ENCODE assay signal across 8 mouse cellular contexts in the genomic region with DNA sequence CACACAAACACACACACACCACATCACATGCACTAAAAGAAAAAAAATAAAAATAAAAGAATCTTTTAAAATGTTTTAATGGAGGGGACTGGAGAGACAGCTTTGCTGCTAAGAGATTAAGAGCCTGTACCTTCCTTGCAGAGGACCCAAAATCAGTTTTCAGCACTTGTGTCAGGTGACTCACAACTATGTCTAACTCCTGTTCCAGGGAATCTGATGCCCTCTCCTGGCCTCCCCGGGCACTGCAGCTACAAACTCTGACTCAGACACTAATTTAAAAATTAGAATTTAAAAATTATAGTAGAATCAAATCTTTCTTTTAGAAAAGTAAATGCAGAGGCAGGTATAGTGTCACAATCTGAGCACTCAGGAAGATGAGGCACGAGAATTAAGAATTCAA. TPM values are rescaled to one million over a fixed set of nuclear protein-coding genes. Genes with fewer than 3 reads are reported as not detected.
DNase-seq lines count a peak whose midpoint lies in the region; ATAC-seq lines count a peak whose summit lies in the region.

No protein-coding gene starts in this region.

- no peaks in the 10 kb centered on the region for H3K9me3 ChIP-seq in forebrain, embryonic 14.5 days (replicated peaks; ENCODE audit: control insufficient read depth, low read length)
- H3K9me3 ChIP-seq in midbrain, embryonic 14.5 days (ENCODE audit: control insufficient read depth, low read length), result no peaks in the 10 kb centered on the region

- peak; percentile 77 for ATAC-seq in megakaryocyte progenitor cell, adult 5-6 weeks (replicated peaks; ENCODE audit: poor library complexity)
- no peak for ATAC-seq in forebrain, embryonic 14.5 days
- no peak for ATAC-seq in midbrain, embryonic 14.5 days (ENCODE audit: low FRiP score, low TSS enrichment)

- no peak overlapping the region for H3K4me2 ChIP-seq in forebrain, embryonic 14.5 days (ENCODE audit: low read length)
- H3K4me2 ChIP-seq in midbrain, embryonic 14.5 days (ENCODE audit: low read length), result no peak overlapping the region

- H3K27ac ChIP-seq in forebrain, embryonic 14.5 days (ENCODE audit: low read depth, low read length), result no peak overlapping the region
- no peak overlapping the region for H3K27ac ChIP-seq in midbrain, embryonic 14.5 days (replicated peaks; ENCODE audit: low read depth, low read length)

- peak; percentile 20 for DNase-seq in gastrocnemius, postnatal 14 days
- no peak for DNase-seq in gastrocnemius, adult 8-10 months (ENCODE audit: low spot score in 2 of 2)
- DNase-seq in spleen, postnatal 10 days (ENCODE audit: low spot score in 2 of 2), result peak; percentile 24 to 66
- no peak for DNase-seq in spleen, postnatal 36 days (ENCODE audit: low spot score in 2 of 2)
- peak; percentile 12 for DNase-seq in c-Kit-positive CD71-positive TER-119-positive erythroid progenitor cells, embryonic 14.5 days (ENCODE audit: low spot score)
- no peak for DNase-seq in forebrain, embryonic 14.5 days (ENCODE audit: low spot score)
- no peak for DNase-seq in midbrain, embryonic 14.5 days

- 89% methylated on average over 2 of the region's 2 CpGs for WGBS in forebrain, embryonic 14.5 days
- 95% methylated on average over 2 of the region's 2 CpGs for WGBS in midbrain, embryonic 14.5 days

- peaks cover 25% of the 10 kb centered on the region for H3K36me3 ChIP-seq in forebrain, embryonic 14.5 days (ENCODE audit: control insufficient read depth, insufficient read depth, low read length)
- peaks cover 24% of the 10 kb centered on the region for H3K36me3 ChIP-seq in midbrain, embryonic 14.5 days (ENCODE audit: control insufficient read depth, insufficient read depth, low read length)

- H3K9ac ChIP-seq in forebrain, embryonic 14.5 days (ENCODE audit: low read length), result no peak overlapping the region
- no peak overlapping the region for H3K9ac ChIP-seq in midbrain, embryonic 14.5 days (replicated peaks; ENCODE audit: low read length)

- no peaks in the 10 kb centered on the region for H3K4me1 ChIP-seq in forebrain, embryonic 14.5 days (ENCODE audit: control insufficient read depth, insufficient read depth, low read length)
- no peaks in the 10 kb centered on the region for H3K4me1 ChIP-seq in midbrain, embryonic 14.5 days (ENCODE audit: control insufficient read depth, insufficient read depth, low read length)

- no peaks in the 10 kb centered on the region for H3K27me3 ChIP-seq in forebrain, embryonic 14.5 days (replicated peaks; ENCODE audit: control insufficient read depth, insufficient read depth, low read length)
- no peaks in the 10 kb centered on the region for H3K27me3 ChIP-seq in midbrain, embryonic 14.5 days (ENCODE audit: control insufficient read depth, insufficient read depth, low read length)

- intact Hi-C loops in gastrocnemius, postnatal 14 days (cut with DNase I; ENCODE audit: low total_unique reads), result loop anchor here (10.0 kb wide), 1 partner anchor 328 kb away; no protein-coding TSS in a partner anchor

- no peak overlapping the region for H3K4me3 ChIP-seq in forebrain, embryonic 14.5 days (ENCODE audit: low read depth, low read length)
- H3K4me3 ChIP-seq in midbrain, embryonic 14.5 days (replicated peaks; ENCODE audit: low read depth, low read length), result no peak overlapping the region

RNA-seq across cellular contexts. Expression of a gene that starts 51.8 kb away (rescaled TPM):
- total RNA-seq in gastrocnemius, postnatal 14 days (2021), result 10 to 100 TPM; 17.2 to 22.1 TPM
- total RNA-seq in gastrocnemius, adult 8-10 months (2022), result 10 to 100 TPM; 17.0 to 19.5 (median 17.7) TPM
- 10.3 and 22.1 TPM in 2 replicates for total RNA-seq in megakaryocyte progenitor cell, adult 5-6 weeks (2015)
- total RNA-seq in megakaryocyte progenitor cell, adult 5-6 weeks (2017), result 11.3 and 16.7 TPM in 2 replicates
- polyA plus RNA-seq in forebrain, embryonic 14.5 days (2014; fragmentation: Nextera tagmentation; extraction: Ambion mirVana), result 37.1 and 37.9 TPM in 2 replicates
- polyA plus RNA-seq in midbrain, embryonic 14.5 days (2014; fragmentation: Nextera tagmentation; extraction: Ambion mirVana), result 35.4 and 41.6 TPM in 2 replicates

RNA-seq across cellular contexts. Expression of a gene that starts 52.0 kb away (rescaled TPM):
- total RNA-seq in gastrocnemius, postnatal 14 days (2021), result under 1 TPM in 1 of 2 experiments, not detected in 1; 0.41 TPM
- total RNA-seq in gastrocnemius, adult 8-10 months (2022), result under 1 TPM in 2 of 4 experiments, not detected in 2; 0.65 to 0.99 TPM
- 0.32 and 0.69 TPM in 2 replicates for total RNA-seq in megakaryocyte progenitor cell, adult 5-6 weeks (2015)
- 0.47 TPM in 1 of 2 replicates, not detected in the other for total RNA-seq in megakaryocyte progenitor cell, adult 5-6 weeks (2017)
- 0.99 and 1.5 TPM in 2 replicates for polyA plus RNA-seq in forebrain, embryonic 14.5 days (2014; fragmentation: Nextera tagmentation; extraction: Ambion mirVana)
- 1.5 and 1.6 TPM in 2 replicates for polyA plus RNA-seq in midbrain, embryonic 14.5 days (2014; fragmentation: Nextera tagmentation; extraction: Ambion mirVana)

RNA-seq across cellular contexts. Expression of a gene that starts 59.7 kb away (rescaled TPM):
- under 1 TPM; 0.66 to 0.86 TPM for total RNA-seq in gastrocnemius, postnatal 14 days (2021)
- total RNA-seq in gastrocnemius, adult 8-10 months (2022), result 1 to 10 TPM in 2 of 4 experiments, under 1 TPM in 2; 0.24 to 1.3 (median 1.0) TPM
- 1.6 and 2.1 TPM in 2 replicates for total RNA-seq in megakaryocyte progenitor cell, adult 5-6 weeks (2015)
- total RNA-seq in megakaryocyte progenitor cell, adult 5-6 weeks (2017), result 1.3 and 2.5 TPM in 2 replicates
- 3.2 and 3.7 TPM in 2 replicates for polyA plus RNA-seq in forebrain, embryonic 14.5 days (2014; fragmentation: Nextera tagmentation; extraction: Ambion mirVana)
- 3.9 and 5.6 TPM in 2 replicates for polyA plus RNA-seq in midbrain, embryonic 14.5 days (2014; fragmentation: Nextera tagmentation; extraction: Ambion mirVana)

Comparison
In these comparisons a context has a peak if more than half of its experiments do, and no peak if none do; other contexts are left out.
1. DNase-seq: peak in gastrocnemius, postnatal 14 days (single experiment), spleen, postnatal 10 days (2 of 2) and c-Kit-positive CD71-positive TER-119-positive erythroid progenitor cells, embryonic 14.5 days (single experiment); none in gastrocnemius, adult 8-10 months (0 of 2), spleen, postnatal 36 days (0 of 2), forebrain, embryonic 14.5 days (single experiment) and midbrain, embryonic 14.5 days (single experiment).